In the genomic region with DNA sequence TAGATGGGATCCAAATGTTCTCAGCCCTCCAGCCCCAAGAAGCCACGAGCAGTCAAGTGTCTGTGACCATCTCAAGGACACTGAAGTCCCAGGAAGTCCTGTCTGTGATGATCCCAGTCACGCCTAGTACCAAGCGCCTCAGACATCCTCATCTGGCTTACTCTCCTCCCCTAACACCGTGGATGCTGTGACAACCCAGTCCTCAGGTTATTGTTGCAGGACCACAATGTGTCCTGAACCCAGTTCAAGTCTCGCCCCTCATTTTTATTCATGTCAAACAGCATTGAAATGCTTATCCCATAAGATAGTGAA, we compare ENCODE assay signal across 25 mouse cellular contexts.
DNase-seq lines count a peak whose midpoint lies in the region; ATAC-seq and TF ChIP-seq lines count a peak whose summit lies in the region.
"Had no signal": no experiment of that assay in that cellular context is flagged by ENCODE, and none has a peak within 500 bp of the region (broad histone marks: within the 10 kb centered on the region; RNA-seq: fewer than 3 reads in every experiment).

No protein-coding gene starts in this region.

- H3K27me3 ChIP-seq in forebrain, embryonic 11.5 days (ENCODE audit: control insufficient read depth, insufficient read depth, low read length) = no peaks in the 10 kb centered on the region
- no peaks in the 10 kb centered on the region; the same call in none of the 2 replicates for H3K27me3 ChIP-seq in forebrain, embryonic 10.5 days (ENCODE audit: poor library complexity, severe bottlenecking)
- H3K27me3 ChIP-seq in forebrain, embryonic 13.5 days = no peaks in the 10 kb centered on the region
- no peaks in the 10 kb centered on the region for H3K27me3 ChIP-seq in hindbrain, embryonic 13.5 days
- H3K27me3 ChIP-seq in midbrain, postnatal 0 days (ENCODE audit: insufficient read depth, low read length) = no peaks in the 10 kb centered on the region
- H3K27me3 ChIP-seq: embryonic facial prominence, embryonic 15.5 days; Patski had no signal

- H3K4me1 ChIP-seq in forebrain, embryonic 11.5 days (replicated peaks; ENCODE audit: control insufficient read depth, insufficient read depth, low read length) = peaks cover 4% of the 10 kb centered on the region
- peaks cover 29% of the 10 kb centered on the region for H3K4me1 ChIP-seq in forebrain, embryonic 10.5 days
- H3K4me1 ChIP-seq in forebrain, embryonic 13.5 days = peaks cover 31% of the 10 kb centered on the region
- peaks cover 21% of the 10 kb centered on the region for H3K4me1 ChIP-seq in hindbrain, embryonic 13.5 days (replicated peaks)
- 0 out of 2 replicates have a peak, but pooled peaks cover 4% of the 10 kb centered on the region for H3K4me1 ChIP-seq in midbrain, postnatal 0 days (ENCODE audit: insufficient read depth, low read length)
- H3K4me1 ChIP-seq: heart, embryonic 13.5 days had no signal

- WGBS in forebrain, embryonic 11.5 days = 56% methylated on average over 5 of the region's 5 CpGs
- WGBS in forebrain, embryonic 10.5 days = 65% methylated on average over 5 of the region's 5 CpGs
- WGBS in forebrain, embryonic 13.5 days = 54% methylated on average over 5 of the region's 5 CpGs
- WGBS in hindbrain, embryonic 13.5 days = 61% methylated on average over 5 of the region's 5 CpGs
- 52% methylated on average over 5 of the region's 5 CpGs for WGBS in midbrain, postnatal 0 days

- no peak overlapping the region for H3K4me3 ChIP-seq in forebrain, embryonic 11.5 days (ENCODE audit: low read depth, low read length)
- H3K4me3 ChIP-seq in forebrain, embryonic 10.5 days = no peak overlapping the region
- H3K4me3 ChIP-seq in forebrain, embryonic 13.5 days = no peak overlapping the region
- no peak overlapping the region for H3K4me3 ChIP-seq in hindbrain, embryonic 13.5 days
- H3K4me3 ChIP-seq in midbrain, postnatal 0 days (ENCODE audit: low read depth, low read length) = no peak overlapping the region
- H3K4me3 ChIP-seq: embryonic facial prominence, embryonic 15.5 days; gastrocnemius, adult 2 months; heart, embryonic 13.5 days; left cerebral cortex, adult 2 months had no signal

- H3K36me3 ChIP-seq in forebrain, embryonic 11.5 days (ENCODE audit: control insufficient read depth, insufficient read depth, low read length) = no peaks in the 10 kb centered on the region
- H3K36me3 ChIP-seq in forebrain, embryonic 10.5 days (replicated peaks) = no peaks in the 10 kb centered on the region
- no peaks in the 10 kb centered on the region for H3K36me3 ChIP-seq in forebrain, embryonic 13.5 days (ENCODE audit: poor library complexity, severe bottlenecking)
- no peaks in the 10 kb centered on the region for H3K36me3 ChIP-seq in hindbrain, embryonic 13.5 days
- H3K36me3 ChIP-seq in midbrain, postnatal 0 days (ENCODE audit: insufficient read depth, low read length) = no peaks in the 10 kb centered on the region
- H3K36me3 ChIP-seq: embryonic facial prominence, embryonic 15.5 days; heart, embryonic 13.5 days had no signal

- peaks cover 4% of the 10 kb centered on the region; the same call in 1 of the 2 replicates for H3K9me3 ChIP-seq in forebrain, embryonic 11.5 days (ENCODE audit: control insufficient read depth, low read length)
- peaks cover 9% of the 10 kb centered on the region for H3K9me3 ChIP-seq in forebrain, embryonic 10.5 days
- no peaks in the 10 kb centered on the region; the same call in 1 of the 2 replicates for H3K9me3 ChIP-seq in forebrain, embryonic 13.5 days (replicated peaks)
- no peaks in the 10 kb centered on the region for H3K9me3 ChIP-seq in hindbrain, embryonic 13.5 days
- no peaks in the 10 kb centered on the region for H3K9me3 ChIP-seq in midbrain, postnatal 0 days (ENCODE audit: low read length)
- H3K9me3 ChIP-seq: embryonic facial prominence, embryonic 15.5 days had no signal

- H3K4me2 ChIP-seq in forebrain, embryonic 11.5 days (ENCODE audit: low read depth, low read length, severe bottlenecking) = no peak overlapping the region
- H3K4me2 ChIP-seq in forebrain, embryonic 13.5 days = peak overlapping the region; percentile 45; the same call in 1 of the 2 replicates
- no peak overlapping the region for H3K4me2 ChIP-seq in hindbrain, embryonic 13.5 days
- peak overlapping the region; percentile 18; the same call in 1 of the 2 replicates for H3K4me2 ChIP-seq in midbrain, postnatal 0 days (ENCODE audit: low read depth, low read length, poor library complexity, severe bottlenecking)
- H3K4me2 ChIP-seq: embryonic facial prominence, embryonic 15.5 days; heart, embryonic 13.5 days had no signal

- TF ChIP-seq CTCF in midbrain, postnatal 0 days (IDR thresholded peaks at IDR 0.05) = no peak

- no peak overlapping the region for H3K9ac ChIP-seq in forebrain, embryonic 11.5 days (ENCODE audit: low read length)
- H3K9ac ChIP-seq in forebrain, embryonic 13.5 days = 0 out of 2 replicates have a peak overlapping the region, but pooled peaks have one; percentile 10
- H3K9ac ChIP-seq in hindbrain, embryonic 13.5 days = no peak overlapping the region
- no peak overlapping the region for H3K9ac ChIP-seq in midbrain, postnatal 0 days (replicated peaks; ENCODE audit: low read length, poor library complexity, severe bottlenecking)
- H3K9ac ChIP-seq: embryonic facial prominence, embryonic 15.5 days; heart, embryonic 13.5 days had no signal

- DNase-seq in forebrain, embryonic 11.5 days (ENCODE audit: low spot score) = no peak
- DNase-seq in forebrain, embryonic 10.5 days (ENCODE audit: extremely low spot score, low spot score) = no peak
- DNase-seq in midbrain, postnatal 0 days (ENCODE audit: low spot score) = no peak
- no peak for DNase-seq in thymus, postnatal 10 days (ENCODE audit: low spot score in 2 of 2)
- DNase-seq in natural killer cell, adult 2 months (ENCODE audit: low spot score in 2 of 2) = no peak
- DNase-seq: adrenal gland, postnatal 25 days; cerebellum, adult 11 months; cerebellum, postnatal 10 days; gastrocnemius, adult 2 months; kidney, adult 8-10 months; kidney, postnatal 36 days; layer of hippocampus, adult 9-11 months; left cerebral cortex, postnatal 4 days; liver; lung, postnatal 10 days; right cerebral cortex, adult 18-20 months; thymus, postnatal 25 days had no signal

- ATAC-seq in forebrain, embryonic 11.5 days (replicated peaks; ENCODE audit: low FRiP score) = no peak
- no peak for ATAC-seq in forebrain, embryonic 13.5 days
- no peak for ATAC-seq in hindbrain, embryonic 13.5 days (ENCODE audit: low FRiP score)
- no peak for ATAC-seq in midbrain, postnatal 0 days (ENCODE audit: low FRiP score)
- no peak for ATAC-seq in megakaryocyte progenitor cell, adult 5-6 weeks (replicated peaks; ENCODE audit: poor library complexity)
- ATAC-seq: CD4-positive, CD25-positive, alpha-beta regulatory T cell, adult 4 months; Patski had no signal

- H3K27ac ChIP-seq in forebrain, embryonic 11.5 days (ENCODE audit: low read depth, low read length) = 0 out of 2 replicates have a peak overlapping the region, but pooled peaks have one; percentile 1
- H3K27ac ChIP-seq in forebrain, embryonic 10.5 days = no peak overlapping the region
- peak overlapping the region; percentile 74 for H3K27ac ChIP-seq in forebrain, embryonic 13.5 days
- peak overlapping the region; percentile 88 for H3K27ac ChIP-seq in hindbrain, embryonic 13.5 days
- H3K27ac ChIP-seq in midbrain, postnatal 0 days (ENCODE audit: low read depth, low read length) = peak overlapping the region; percentile 62; the same call in 1 of the 2 replicates
- H3K27ac ChIP-seq: embryonic facial prominence, embryonic 15.5 days; gastrocnemius, adult 2 months; heart, embryonic 13.5 days; left cerebral cortex, adult 2 months had no signal

Comparison
In these comparisons a context has a peak if more than half of its experiments do, and no peak if none do; other contexts are left out.
1. H3K4me2 ChIP-seq: peak in forebrain, embryonic 13.5 days (single experiment) and midbrain, postnatal 0 days (single experiment); none in forebrain, embryonic 11.5 days (single experiment) and hindbrain, embryonic 13.5 days (single experiment).